31 mouse cellular contexts compared by ENCODE assay signal in the genomic region with DNA sequence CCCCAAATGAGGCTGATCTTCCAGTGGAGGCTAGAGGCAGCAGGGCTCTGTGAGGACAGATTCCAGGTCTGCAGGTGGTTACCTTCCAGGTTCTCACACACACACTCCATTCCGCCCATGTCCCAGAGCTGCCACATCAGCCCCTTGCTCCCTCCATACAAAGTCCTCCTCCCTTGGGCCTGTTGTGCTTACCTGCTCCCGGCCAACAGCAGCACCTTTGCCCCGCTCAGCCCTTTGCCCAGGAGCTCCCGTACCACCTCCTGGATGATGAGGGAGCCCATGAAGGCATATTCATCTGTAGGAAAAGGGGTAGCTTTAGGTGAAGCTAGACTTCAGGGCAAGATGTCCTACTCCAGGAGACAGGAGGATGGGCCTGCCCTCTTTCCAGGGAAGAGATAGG. TPM values are rescaled to one million over a fixed set of nuclear protein-coding genes. Genes with fewer than 3 reads are reported as not detected.
A peak's percentile ranks its signal among the peaks of the same experiment; 100 is the strongest.
DNase-seq lines count a peak whose midpoint lies in the region; ATAC-seq lines count a peak whose summit lies in the region.
"Had no signal": no experiment of that assay in that cellular context is flagged by ENCODE, and none has a peak within 500 bp of the region (broad histone marks: within the 10 kb centered on the region; RNA-seq: fewer than 3 reads in every experiment).

No protein-coding gene starts in this region.

- no peak for ATAC-seq in kidney, embryonic 14.5 days (ENCODE audit: low FRiP score, low TSS enrichment)
- ATAC-seq in midbrain, embryonic 11.5 days (ENCODE audit: low FRiP score) = no peak
- ATAC-seq in midbrain, embryonic 13.5 days = no peak
- ATAC-seq: forebrain, embryonic 15.5 days; Patski had no signal

- H3K36me3 ChIP-seq in kidney, embryonic 14.5 days (ENCODE audit: control insufficient read depth, insufficient read depth, low read length) = no peaks in the 10 kb centered on the region
- no peaks in the 10 kb centered on the region for H3K36me3 ChIP-seq in midbrain, embryonic 11.5 days (ENCODE audit: control insufficient read depth, insufficient read depth, low read length)
- no peaks in the 10 kb centered on the region for H3K36me3 ChIP-seq in midbrain, embryonic 13.5 days
- H3K36me3 ChIP-seq: embryonic facial prominence, embryonic 12.5 days; embryonic facial prominence, embryonic 15.5 days; forebrain, embryonic 12.5 days; forebrain, embryonic 15.5 days; G1E; heart, embryonic 10.5 days; heart, embryonic 13.5 days had no signal

- peaks cover 44% of the 10 kb centered on the region for H3K27me3 ChIP-seq in kidney, embryonic 14.5 days (ENCODE audit: control insufficient read depth, insufficient read depth, low read length)
- H3K27me3 ChIP-seq in midbrain, embryonic 11.5 days (ENCODE audit: control insufficient read depth, insufficient read depth, low read length) = peaks cover 46% of the 10 kb centered on the region
- H3K27me3 ChIP-seq in midbrain, embryonic 13.5 days = peaks cover 73% of the 10 kb centered on the region

- H3K9me3 ChIP-seq in kidney, embryonic 14.5 days (ENCODE audit: control insufficient read depth, low read length) = no peaks in the 10 kb centered on the region
- no peaks in the 10 kb centered on the region for H3K9me3 ChIP-seq in midbrain, embryonic 11.5 days (ENCODE audit: control insufficient read depth, low read length)
- H3K9me3 ChIP-seq in midbrain, embryonic 13.5 days = no peaks in the 10 kb centered on the region
- H3K9me3 ChIP-seq: embryonic facial prominence, embryonic 12.5 days; embryonic facial prominence, embryonic 15.5 days; forebrain, embryonic 12.5 days; forebrain, embryonic 15.5 days; heart, embryonic 10.5 days; heart, embryonic 13.5 days had no signal

- H3K4me2 ChIP-seq in kidney, embryonic 14.5 days (replicated peaks; ENCODE audit: low read depth, low read length) = no peak overlapping the region
- no peak overlapping the region for H3K4me2 ChIP-seq in midbrain, embryonic 11.5 days
- H3K4me2 ChIP-seq in midbrain, embryonic 13.5 days (replicated peaks) = no peak overlapping the region
- H3K4me2 ChIP-seq: embryonic facial prominence, embryonic 12.5 days; embryonic facial prominence, embryonic 15.5 days; forebrain, embryonic 12.5 days; forebrain, embryonic 15.5 days; heart, embryonic 13.5 days; hindbrain, embryonic 14.5 days had no signal

- peak; percentile 51 for DNase-seq in kidney, adult 18-20 months
- peak; percentile 71 for DNase-seq in midbrain, embryonic 11.5 days (ENCODE audit: low spot score, missing footprints)
- DNase-seq in kidney, postnatal 14 days = peak; percentile 60
- DNase-seq in frontal cortex, postnatal 36 days (ENCODE audit: low spot score in 2 of 2) = no peak
- no peak for DNase-seq in layer of hippocampus, postnatal 36 days
- DNase-seq: adrenal gland, postnatal 10 days; B cell, adult 2 months; cerebellum, adult 11 months; cerebellum, adult 2 months; cerebellum, adult 9-11 months; cerebellum, postnatal 25 days; gastrocnemius, postnatal 10 days; gastrocnemius, postnatal 36 days; heart, adult 2 months; heart, postnatal 14 days; heart, postnatal 4 days had no signal

- H3K9ac ChIP-seq in kidney, embryonic 14.5 days (ENCODE audit: low read depth, low read length) = no peak overlapping the region
- no peak overlapping the region for H3K9ac ChIP-seq in midbrain, embryonic 11.5 days (ENCODE audit: low read length)
- no peak overlapping the region for H3K9ac ChIP-seq in midbrain, embryonic 13.5 days (replicated peaks)
- H3K9ac ChIP-seq: embryonic facial prominence, embryonic 12.5 days; embryonic facial prominence, embryonic 15.5 days; forebrain, embryonic 12.5 days; forebrain, embryonic 15.5 days; heart, embryonic 13.5 days; hindbrain, embryonic 14.5 days had no signal

- whole genome bisulfite sequencing in kidney, embryonic 14.5 days = 90% methylated on average over 4 of the region's 4 CpGs
- WGBS in midbrain, embryonic 11.5 days = 88% methylated on average over 4 of the region's 4 CpGs
- 94% methylated on average over 4 of the region's 4 CpGs for WGBS in midbrain, embryonic 13.5 days

- H3K27ac ChIP-seq in kidney, embryonic 14.5 days (ENCODE audit: low read depth, low read length) = no peak overlapping the region
- no peak overlapping the region for H3K27ac ChIP-seq in midbrain, embryonic 11.5 days (ENCODE audit: low read depth, low read length)
- no peak overlapping the region for H3K27ac ChIP-seq in midbrain, embryonic 13.5 days
- H3K27ac ChIP-seq: embryonic facial prominence, embryonic 12.5 days; embryonic facial prominence, embryonic 15.5 days; forebrain, embryonic 12.5 days; forebrain, embryonic 15.5 days; heart, adult 2 months; heart, embryonic 10.5 days; heart, embryonic 13.5 days; hindbrain, embryonic 14.5 days had no signal

- H3K4me1 ChIP-seq in kidney, embryonic 14.5 days (ENCODE audit: control insufficient read depth, insufficient read depth, low read length) = peaks cover 18% of the 10 kb centered on the region
- H3K4me1 ChIP-seq in midbrain, embryonic 11.5 days (ENCODE audit: control insufficient read depth, insufficient read depth, low read length) = peaks cover 13% of the 10 kb centered on the region
- peaks cover 19% of the 10 kb centered on the region for H3K4me1 ChIP-seq in midbrain, embryonic 13.5 days (replicated peaks)

- no peak overlapping the region for H3K4me3 ChIP-seq in kidney, embryonic 14.5 days (ENCODE audit: low read length)
- no peak overlapping the region for H3K4me3 ChIP-seq in midbrain, embryonic 11.5 days (ENCODE audit: low read depth, low read length)
- H3K4me3 ChIP-seq in midbrain, embryonic 13.5 days (replicated peaks) = no peak overlapping the region
- H3K4me3 ChIP-seq: embryonic facial prominence, embryonic 12.5 days; embryonic facial prominence, embryonic 15.5 days; forebrain, embryonic 12.5 days; forebrain, embryonic 15.5 days; heart, adult 2 months; heart, embryonic 10.5 days; heart, embryonic 13.5 days had no signal

RNA-seq across cellular contexts. Expression of gene Notum, which starts 3.7 kb away (rescaled TPM):
- 6.9 and 9.9 TPM in 2 replicates for polyA plus RNA-seq in kidney, embryonic 14.5 days (2014; fragmentation: Nextera tagmentation; extraction: Ambion mirVana)
- polyA plus RNA-seq in midbrain, embryonic 11.5 days (2014; fragmentation: Nextera tagmentation; extraction: Ambion mirVana) = 0.90 and 1.4 TPM in 2 replicates
- 0.46 and 0.65 TPM in 2 replicates for polyA plus RNA-seq in midbrain, embryonic 13.5 days (2015; fragmentation: Nextera tagmentation; extraction: Ambion mirVana)
- total RNA-seq in layer of hippocampus, postnatal 36 days (2021) = 1 to 10 TPM; 3.6 to 3.7 TPM
- total RNA-seq: CH12.LX; common myeloid progenitor, adult 5-6 weeks; gastrocnemius, adult 18-20 months; gastrocnemius, postnatal 36 days; granulocyte monocyte progenitor cell, adult 5-6 weeks had no signal
- polyA plus RNA-seq: G1E had no signal

RNA-seq across cellular contexts. Expression of gene Myadml2, which starts 9.3 kb away (rescaled TPM):
- not detected in 2 replicates for polyA plus RNA-seq in kidney, embryonic 14.5 days (2014; fragmentation: Nextera tagmentation; extraction: Ambion mirVana)
- 0.36 and 0.57 TPM in 2 replicates for polyA plus RNA-seq in midbrain, embryonic 11.5 days (2014; fragmentation: Nextera tagmentation; extraction: Ambion mirVana)
- polyA plus RNA-seq in midbrain, embryonic 13.5 days (2015; fragmentation: Nextera tagmentation; extraction: Ambion mirVana) = 0.78 and 0.84 TPM in 2 replicates
- 1 to 10 TPM; 4.2 to 4.4 TPM for total RNA-seq in layer of hippocampus, postnatal 36 days (2021)
- total RNA-seq: common myeloid progenitor, adult 5-6 weeks; G1E had no signal
- polyA plus RNA-seq: embryonic facial prominence, embryonic 12.5 days; forebrain, embryonic 12.5 days; forebrain, embryonic 15.5 days; G1E; Patski had no signal

RNA-seq across cellular contexts. Expression of gene Pycr1, which starts 13.7 kb away (rescaled TPM):
- polyA plus RNA-seq in kidney, embryonic 14.5 days (2014; fragmentation: Nextera tagmentation; extraction: Ambion mirVana) = 19.9 and 21.8 TPM in 2 replicates
- polyA plus RNA-seq in midbrain, embryonic 11.5 days (2014; fragmentation: Nextera tagmentation; extraction: Ambion mirVana) = 32.4 and 32.8 TPM in 2 replicates
- 23.2 and 25.0 TPM in 2 replicates for polyA plus RNA-seq in midbrain, embryonic 13.5 days (2015; fragmentation: Nextera tagmentation; extraction: Ambion mirVana)
- 1 to 10 TPM; 1.8 to 2.1 TPM for total RNA-seq in layer of hippocampus, postnatal 36 days (2021)

RNA-seq across cellular contexts. Expression of gene Aspscr1, which starts 15.5 kb away (rescaled TPM):
- polyA plus RNA-seq in kidney, embryonic 14.5 days (2014; fragmentation: Nextera tagmentation; extraction: Ambion mirVana) = 107 and 124 TPM in 2 replicates
- polyA plus RNA-seq in midbrain, embryonic 11.5 days (2014; fragmentation: Nextera tagmentation; extraction: Ambion mirVana) = 101 and 113 TPM in 2 replicates
- polyA plus RNA-seq in midbrain, embryonic 13.5 days (2015; fragmentation: Nextera tagmentation; extraction: Ambion mirVana) = 149 and 154 TPM in 2 replicates
- 10 to 100 TPM; 45.6 to 47.6 TPM for total RNA-seq in layer of hippocampus, postnatal 36 days (2021)

RNA-seq across cellular contexts. Expression of gene Mafg, which starts 23.9 kb away (rescaled TPM):
- polyA plus RNA-seq in kidney, embryonic 14.5 days (2014; fragmentation: Nextera tagmentation; extraction: Ambion mirVana) = 26.9 and 27.9 TPM in 2 replicates
- 18.0 and 19.7 TPM in 2 replicates for polyA plus RNA-seq in midbrain, embryonic 11.5 days (2014; fragmentation: Nextera tagmentation; extraction: Ambion mirVana)
- polyA plus RNA-seq in midbrain, embryonic 13.5 days (2015; fragmentation: Nextera tagmentation; extraction: Ambion mirVana) = 24.4 and 31.2 TPM in 2 replicates
- total RNA-seq in layer of hippocampus, postnatal 36 days (2021) = 10 to 100 TPM; 77.3 to 86.3 TPM

Comparison
In these comparisons a context has a peak if more than half of its experiments do, and no peak if none do; other contexts are left out.
1. DNase-seq: peak in kidney, adult 18-20 months (single experiment), midbrain, embryonic 11.5 days (single experiment) and kidney, postnatal 14 days (single experiment); none in frontal cortex, postnatal 36 days (0 of 2) and layer of hippocampus, postnatal 36 days (0 of 2).